Mouse (Mus musculus): ENCODE measurements around the gene Nradd. TPM values are rescaled to one million over a fixed set of nuclear protein-coding genes. Genes with fewer than 3 reads are reported as not detected.

Gene Nradd
- polyA plus RNA-seq, 1 experiment from 2014 or later = 21.9 TPM

DNA sequence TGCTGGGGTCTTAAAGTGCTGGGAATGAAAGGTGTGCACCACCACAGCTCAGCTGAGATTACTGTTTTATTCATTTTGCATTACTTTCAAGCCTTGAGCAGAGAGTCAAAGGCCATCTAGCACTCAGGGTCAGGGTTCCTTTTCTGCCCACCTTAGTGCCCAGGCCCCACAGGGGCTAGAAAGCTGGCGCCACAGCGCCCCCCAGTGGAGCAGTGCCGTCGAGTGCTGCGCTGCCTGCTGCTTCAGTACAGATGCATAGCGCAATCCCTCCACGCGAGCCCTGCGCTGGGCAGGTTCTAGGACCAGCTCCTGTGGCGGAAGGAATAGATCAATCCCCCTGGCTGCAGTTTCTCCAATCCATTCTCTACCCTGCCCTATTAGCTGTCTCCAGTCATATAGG is 6.9 kb upstream of the Nradd start:
- no peak overlapping the region for H3K4me3 ChIP-seq (ENCODE audit: low read depth, low read length)
- no peaks in the 10 kb centered on the region for H3K9me3 ChIP-seq (ENCODE audit: control insufficient read depth, low read length)
- H3K4me2 ChIP-seq (ENCODE audit: low read length) = peak overlapping the region; percentile 29
- 0 out of 2 replicates have a peak, but pooled peaks cover 3% of the 10 kb centered on the region for H3K36me3 ChIP-seq (ENCODE audit: control insufficient read depth, insufficient read depth, low read length)
- no peak overlapping the region for H3K9ac ChIP-seq (ENCODE audit: low read length)
- no peak for ATAC-seq (replicated peaks; ENCODE audit: low FRiP score, low TSS enrichment, low read depth)
- H3K27ac ChIP-seq (ENCODE audit: low read depth) = no peak overlapping the region
- H3K27me3 ChIP-seq (replicated peaks; ENCODE audit: control insufficient read depth, insufficient read depth, low read length) = peaks cover 20% of the 10 kb centered on the region
- peak; percentile 75 for DNase-seq (ENCODE audit: low spot score)
- 21% methylated on average over 10 of the region's 10 CpGs for WGBS
- no peaks in the 10 kb centered on the region for H3K4me1 ChIP-seq (replicated peaks; ENCODE audit: control insufficient read depth, insufficient read depth, low read length)

DNA sequence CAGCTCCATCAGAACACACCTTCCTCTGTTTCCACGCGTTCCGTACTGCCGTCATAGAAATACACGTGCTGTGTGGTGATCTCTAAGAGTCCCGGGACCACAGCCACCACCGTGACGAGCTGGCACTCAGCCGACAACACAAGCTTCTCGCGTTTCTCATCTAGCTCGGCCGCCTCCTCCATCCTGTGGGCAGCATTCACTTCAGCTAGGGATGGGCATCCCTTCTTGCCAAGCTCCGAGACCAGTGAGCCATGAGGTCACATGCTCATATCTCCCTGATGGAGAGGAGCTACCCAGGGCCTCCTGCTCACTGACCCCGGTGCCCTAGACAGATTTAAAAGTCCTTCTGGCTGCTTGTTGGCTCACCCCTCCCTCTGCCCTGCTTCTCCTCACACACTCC is 5.9 kb upstream of the Nradd start:
- no peak for DNase-seq (ENCODE audit: low spot score)
- no peak for ATAC-seq (replicated peaks; ENCODE audit: low FRiP score, low TSS enrichment, low read depth)
- Histone ChIP-seq H3K4me3 (ENCODE audit: low read depth, low read length) (no peak overlapping the region), H3K36me3 (ENCODE audit: control insufficient read depth, insufficient read depth, low read length) (0 out of 2 replicates have a peak, but pooled peaks cover 3% of the 10 kb centered on the region), H3K27ac (ENCODE audit: low read depth) (no peak overlapping the region), H3K4me2 (ENCODE audit: low read length) (no peak overlapping the region), H3K4me1 (replicated peaks; ENCODE audit: control insufficient read depth, insufficient read depth, low read length) (0 out of 2 replicates have a peak, but pooled peaks cover 2% of the 10 kb centered on the region), H3K27me3 (replicated peaks; ENCODE audit: control insufficient read depth, insufficient read depth, low read length) (peaks cover 20% of the 10 kb centered on the region), H3K9ac (ENCODE audit: low read length) (no peak overlapping the region), H3K9me3 (ENCODE audit: control insufficient read depth, low read length) (no peaks in the 10 kb centered on the region)
- WGBS = 91% methylated on average over 15 of the region's 15 CpGs

DNA sequence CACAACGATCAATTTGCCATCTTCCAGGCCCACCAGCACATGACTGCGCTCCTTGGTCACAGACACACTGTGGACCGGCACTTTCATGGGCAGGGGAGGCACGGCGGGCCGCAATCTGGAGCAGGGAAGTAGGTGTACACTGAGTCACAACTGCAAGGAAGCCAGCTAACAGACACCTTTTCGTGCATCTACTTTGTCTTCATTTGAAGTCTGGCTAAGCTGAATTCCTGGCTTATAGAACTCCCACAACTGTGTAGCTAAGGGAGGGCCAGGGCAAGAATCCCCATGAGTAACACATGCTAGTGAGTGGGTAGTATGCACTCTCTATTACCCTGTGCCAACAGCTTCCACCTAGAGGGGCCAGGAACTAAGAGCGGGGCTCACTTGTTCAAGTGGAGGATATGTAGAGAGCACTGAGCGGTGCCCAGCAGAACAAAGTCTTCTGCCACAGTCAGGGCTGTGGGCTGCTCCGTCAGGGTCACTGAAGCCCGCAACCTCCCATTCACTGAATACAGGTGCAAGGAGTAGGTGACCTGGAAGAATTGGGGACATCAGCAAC is 1.2 kb upstream of the Nradd start:
- WGBS = 69% methylated on average over 11 of the region's 11 CpGs
- ATAC-seq (replicated peaks; ENCODE audit: low FRiP score, low TSS enrichment, low read depth) (no peak), DNase-seq (ENCODE audit: low spot score) (no peak)
- peaks cover 7% of the 10 kb centered on the region; the same call in 1 of the 2 replicates for H3K4me1 ChIP-seq (replicated peaks; ENCODE audit: control insufficient read depth, insufficient read depth, low read length)
- H3K9ac ChIP-seq (ENCODE audit: low read length) = peak overlapping the region; percentile 56
- no peaks in the 10 kb centered on the region for H3K27me3 ChIP-seq (replicated peaks; ENCODE audit: control insufficient read depth, insufficient read depth, low read length)
- no peaks in the 10 kb centered on the region for H3K9me3 ChIP-seq (ENCODE audit: control insufficient read depth, low read length)
- H3K36me3 ChIP-seq (ENCODE audit: control insufficient read depth, insufficient read depth, low read length) = peaks cover 20% of the 10 kb centered on the region
- peak overlapping the region; percentile 55 for H3K4me3 ChIP-seq (ENCODE audit: low read depth, low read length)
- H3K4me2 ChIP-seq (ENCODE audit: low read length) = peak overlapping the region; percentile 94
- peak overlapping the region; percentile 66; the same call in 1 of the 2 replicates for H3K27ac ChIP-seq (ENCODE audit: low read depth)

DNA sequence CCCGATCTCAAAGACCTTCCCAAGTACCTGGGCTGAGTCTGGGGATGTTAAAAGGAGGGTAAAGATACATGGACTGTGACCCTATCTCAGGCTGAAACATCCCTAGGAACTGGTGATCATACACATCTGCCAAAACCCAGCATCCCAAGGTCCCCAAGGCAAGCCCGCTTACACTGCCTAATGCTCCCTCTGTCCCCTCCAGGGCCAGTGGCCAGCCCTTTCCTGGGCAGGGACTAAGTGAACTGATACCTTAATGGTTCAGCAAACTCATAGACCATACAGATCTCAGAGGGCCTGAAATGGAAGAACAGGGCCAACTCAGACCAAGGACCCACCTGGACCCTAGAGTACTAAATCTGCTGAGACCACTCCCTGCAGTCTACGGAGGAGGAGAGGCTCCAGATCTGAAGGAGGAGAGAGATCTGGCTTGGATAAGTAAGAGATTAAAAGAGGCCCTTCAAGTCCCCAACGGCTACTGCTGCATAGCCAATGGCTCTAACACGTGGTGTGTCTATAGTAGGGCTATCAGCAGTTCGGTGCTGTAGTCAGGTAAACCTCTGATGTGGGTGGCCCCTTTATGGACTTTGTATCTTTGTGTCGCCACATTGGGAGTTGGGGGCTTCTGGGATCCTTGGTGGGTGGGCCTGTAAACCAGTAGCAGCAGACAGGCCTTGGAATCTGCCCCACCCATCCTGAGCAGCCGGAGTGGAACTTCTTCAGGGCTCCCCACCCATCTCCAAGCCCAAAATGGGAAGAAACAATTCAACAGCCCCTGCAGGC is 646 bp downstream of the Nradd start:
- ATAC-seq (replicated peaks; ENCODE audit: low FRiP score, low TSS enrichment, low read depth) (peak; percentile 14; the same call in 1 of the 2 replicates), DNase-seq (ENCODE audit: low spot score) (no peak)
- Histone ChIP-seq H3K4me3 (ENCODE audit: low read depth, low read length) (peak overlapping the region; percentile 55), H3K4me1 (replicated peaks; ENCODE audit: control insufficient read depth, insufficient read depth, low read length) (peaks cover 7% of the 10 kb centered on the region; the same call in 1 of the 2 replicates), H3K27me3 (replicated peaks; ENCODE audit: control insufficient read depth, insufficient read depth, low read length) (no peaks in the 10 kb centered on the region), H3K9me3 (ENCODE audit: control insufficient read depth, low read length) (no peaks in the 10 kb centered on the region), H3K9ac (ENCODE audit: low read length) (peak overlapping the region; percentile 56), H3K4me2 (ENCODE audit: low read length) (peak overlapping the region; percentile 94), H3K27ac (ENCODE audit: low read depth) (peak overlapping the region; percentile 66; the same call in 1 of the 2 replicates), H3K36me3 (ENCODE audit: control insufficient read depth, insufficient read depth, low read length) (peaks cover 38% of the 10 kb centered on the region)
- WGBS = 30% methylated on average over 8 of the region's 8 CpGs

DNA sequence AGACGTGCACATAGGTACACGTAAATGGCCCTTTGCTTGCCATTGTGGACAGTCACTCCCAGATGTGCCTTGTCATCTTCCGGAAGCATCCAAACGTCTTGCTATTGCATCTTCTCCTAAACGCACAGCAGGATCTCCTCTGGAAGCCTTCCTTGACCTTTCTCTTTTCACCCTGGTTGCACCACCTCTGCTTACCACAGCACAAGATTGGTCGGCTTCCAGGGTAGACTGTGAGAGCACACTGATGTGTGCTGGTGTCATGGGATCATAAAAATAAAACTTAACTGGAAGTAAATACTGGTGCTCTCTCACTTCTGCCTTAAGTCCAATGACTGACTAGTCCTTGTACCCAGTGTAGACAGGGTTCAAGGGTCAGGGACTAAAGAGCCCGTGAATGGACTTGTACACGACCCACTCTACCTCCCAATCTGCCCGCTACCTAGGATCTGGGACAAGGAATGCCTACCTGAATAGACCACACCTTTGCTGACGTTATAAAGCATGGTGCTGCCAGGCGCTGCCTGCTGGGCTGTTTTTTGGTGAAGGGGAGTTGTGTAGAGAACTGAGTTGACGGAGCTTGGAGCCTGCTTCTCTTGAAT is 1.5 kb downstream of the Nradd start:
- DNase-seq (ENCODE audit: low spot score) = no peak
- Histone ChIP-seq H3K9me3 (ENCODE audit: control insufficient read depth, low read length) (no peaks in the 10 kb centered on the region), H3K4me1 (replicated peaks; ENCODE audit: control insufficient read depth, insufficient read depth, low read length) (peaks cover 7% of the 10 kb centered on the region; the same call in 1 of the 2 replicates), H3K27ac (ENCODE audit: low read depth) (no peak overlapping the region), H3K4me3 (ENCODE audit: low read depth, low read length) (no peak overlapping the region), H3K36me3 (ENCODE audit: control insufficient read depth, insufficient read depth, low read length) (peaks cover 47% of the 10 kb centered on the region), H3K9ac (ENCODE audit: low read length) (no peak overlapping the region), H3K27me3 (replicated peaks; ENCODE audit: control insufficient read depth, insufficient read depth, low read length) (no peaks in the 10 kb centered on the region), H3K4me2 (ENCODE audit: low read length) (no peak overlapping the region)
- no peak for ATAC-seq (replicated peaks; ENCODE audit: low FRiP score, low TSS enrichment, low read depth)
- WGBS = 79% methylated on average over 12 of the region's 12 CpGs

DNA sequence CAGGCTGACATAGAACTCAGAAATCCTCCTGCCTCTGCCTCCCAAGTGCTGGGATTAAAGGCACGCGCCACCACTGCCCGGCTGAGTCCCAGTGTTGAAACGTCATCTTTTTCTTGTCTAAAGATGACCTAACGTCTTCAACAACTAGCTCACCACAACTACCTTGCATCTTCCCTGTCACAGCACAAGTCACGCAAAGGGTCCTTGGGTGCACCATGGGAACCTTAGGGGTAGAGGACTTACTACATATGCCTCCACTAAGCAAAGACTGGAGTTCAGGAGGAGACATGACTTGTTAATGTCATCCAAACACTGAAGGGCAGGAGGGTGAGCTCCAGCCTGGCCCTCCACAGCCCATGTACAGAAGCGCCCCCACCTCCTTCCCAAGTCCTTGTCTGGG is 3.6 kb downstream of the Nradd start:
- ATAC-seq (replicated peaks; ENCODE audit: low FRiP score, low TSS enrichment, low read depth) = no peak
- Histone ChIP-seq H3K4me3 (ENCODE audit: low read depth, low read length) (no peak overlapping the region), H3K36me3 (ENCODE audit: control insufficient read depth, insufficient read depth, low read length) (peaks cover 60% of the 10 kb centered on the region), H3K4me2 (ENCODE audit: low read length) (no peak overlapping the region), H3K27me3 (replicated peaks; ENCODE audit: control insufficient read depth, insufficient read depth, low read length) (no peaks in the 10 kb centered on the region), H3K27ac (ENCODE audit: low read depth) (no peak overlapping the region), H3K9me3 (ENCODE audit: control insufficient read depth, low read length) (no peaks in the 10 kb centered on the region), H3K4me1 (replicated peaks; ENCODE audit: control insufficient read depth, insufficient read depth, low read length) (peaks cover 7% of the 10 kb centered on the region; the same call in 1 of the 2 replicates), H3K9ac (ENCODE audit: low read length) (no peak overlapping the region)
- WGBS = 91% methylated on average over 7 of the region's 7 CpGs
- DNase-seq (ENCODE audit: low spot score) = no peak

DNA sequence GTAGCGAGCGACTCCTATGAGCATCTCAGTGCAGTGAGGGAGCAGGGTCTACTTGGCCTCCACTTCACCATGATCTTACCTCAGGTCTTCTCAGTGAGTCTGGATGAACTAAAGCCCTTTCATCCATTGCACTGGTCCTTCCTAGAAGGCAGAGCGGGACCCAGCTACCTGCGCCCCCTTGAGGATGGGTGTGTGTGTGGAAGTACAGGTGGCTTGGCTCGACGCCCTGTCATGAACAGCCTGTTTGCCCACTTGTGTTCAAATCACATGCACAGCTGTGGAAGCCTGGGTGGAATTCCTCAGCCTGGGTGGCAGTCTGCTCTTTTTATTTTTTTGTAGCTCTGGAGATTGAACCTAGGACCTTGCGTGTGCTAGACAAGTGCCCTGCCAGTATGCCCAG is 4.1 kb downstream of the Nradd start:
- ATAC-seq (replicated peaks; ENCODE audit: low FRiP score, low TSS enrichment, low read depth) = no peak
- Histone ChIP-seq H3K4me3 (ENCODE audit: low read depth, low read length) (no peak overlapping the region), H3K27me3 (replicated peaks; ENCODE audit: control insufficient read depth, insufficient read depth, low read length) (no peaks in the 10 kb centered on the region), H3K27ac (ENCODE audit: low read depth) (no peak overlapping the region), H3K9me3 (ENCODE audit: control insufficient read depth, low read length) (no peaks in the 10 kb centered on the region), H3K4me1 (replicated peaks; ENCODE audit: control insufficient read depth, insufficient read depth, low read length) (peaks cover 6% of the 10 kb centered on the region; the same call in 1 of the 2 replicates), H3K36me3 (ENCODE audit: control insufficient read depth, insufficient read depth, low read length) (peaks cover 65% of the 10 kb centered on the region), H3K4me2 (ENCODE audit: low read length) (no peak overlapping the region), H3K9ac (ENCODE audit: low read length) (no peak overlapping the region)
- no peak for DNase-seq (ENCODE audit: low spot score)
- 83% methylated on average over 7 of the region's 7 CpGs for WGBS

DNA sequence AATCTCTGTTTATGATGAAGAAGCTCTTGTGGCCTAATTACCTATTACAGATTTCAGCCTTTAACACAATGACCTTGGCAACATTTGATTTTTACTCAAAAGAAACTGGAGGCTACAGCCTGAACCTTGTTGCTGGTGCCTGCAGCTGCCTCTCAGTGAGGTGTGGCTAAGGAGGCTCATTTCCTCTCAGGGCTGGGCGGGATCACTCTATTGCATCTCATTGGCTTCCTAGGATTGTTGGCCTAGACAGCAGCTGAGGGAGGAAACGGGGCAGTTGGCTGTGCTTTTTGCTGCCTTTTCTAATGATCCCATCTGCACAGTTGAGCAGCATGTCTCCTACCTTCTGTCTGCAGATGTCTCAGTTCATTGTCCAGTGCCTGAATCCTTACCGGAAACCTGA is 7.2 kb downstream of the Nradd start:
- Histone ChIP-seq H3K27ac (ENCODE audit: low read depth) (no peak overlapping the region), H3K9ac (ENCODE audit: low read length) (no peak overlapping the region), H3K4me1 (replicated peaks; ENCODE audit: control insufficient read depth, insufficient read depth, low read length) (no peaks in the 10 kb centered on the region), H3K4me3 (ENCODE audit: low read depth, low read length) (no peak overlapping the region), H3K9me3 (ENCODE audit: control insufficient read depth, low read length) (no peaks in the 10 kb centered on the region), H3K4me2 (ENCODE audit: low read length) (no peak overlapping the region), H3K36me3 (ENCODE audit: control insufficient read depth, insufficient read depth, low read length) (peaks cover 82% of the 10 kb centered on the region), H3K27me3 (replicated peaks; ENCODE audit: control insufficient read depth, insufficient read depth, low read length) (no peaks in the 10 kb centered on the region)
- ATAC-seq (replicated peaks; ENCODE audit: low FRiP score, low TSS enrichment, low read depth) (no peak), DNase-seq (ENCODE audit: low spot score) (no peak)
- 83% methylated on average over 3 of the region's 3 CpGs for WGBS
